Mouse (Mus musculus) c-Kit-positive CD71-positive TER-119-negative erythroid progenitor cells, embryonic 14.5 days (primary cell): Measurements from ENCODE around the gene Mocs1.

Experiments used
- DNase-seq: peaks from one replicate; pipeline ENCODE4 v3.0.0-alpha.2; 2013; ENCODE audit warnings: low read depth

Gene Mocs1

GRCm38 (mm10) chr17:49428239-49428688, at the start of gene Mocs1:
Gene Mocs1 (plus strand): TSS chr17:49428362.
- peak; percentile 90 for DNase-seq

GRCm38 (mm10) chr17:49379645-49380044, 48.5 kb upstream of the Mocs1 start:
- DNase-seq: no peak

- DNase-seq: no peak
Observed at GRCm38 (mm10) chr17:49384217-49384943, 43.8 kb upstream of the Mocs1 start.

- no peak for DNase-seq
Observed at GRCm38 (mm10) chr17:49387741-49388140, 40.4 kb upstream of the Mocs1 start.

- no peak for DNase-seq
Observed at GRCm38 (mm10) chr17:49392751-49393150, 35.4 kb upstream of the Mocs1 start.

- no peak for DNase-seq
Observed at GRCm38 (mm10) chr17:49394836-49395235, 33.3 kb upstream of the Mocs1 start.

- no peak for DNase-seq
Observed at GRCm38 (mm10) chr17:49399605-49400004, 28.6 kb upstream of the Mocs1 start.

- DNase-seq: peak; percentile 40
Observed at GRCm38 (mm10) chr17:49400130-49400529, 28.0 kb upstream of the Mocs1 start.

GRCm38 (mm10) chr17:49403151-49403550, 25.0 kb upstream of the Mocs1 start:
- no peak for DNase-seq

- no peak for DNase-seq
Observed at GRCm38 (mm10) chr17:49405927-49406326, 22.2 kb upstream of the Mocs1 start.

- no peak for DNase-seq
Observed at GRCm38 (mm10) chr17:49412974-49413373, 15.2 kb upstream of the Mocs1 start.

- no peak for DNase-seq
Observed at GRCm38 (mm10) chr17:49413554-49413953, 14.6 kb upstream of the Mocs1 start.

GRCm38 (mm10) chr17:49416228-49416627, 11.9 kb upstream of the Mocs1 start:
- no peak for DNase-seq

- no peak for DNase-seq
Observed at GRCm38 (mm10) chr17:49419813-49420212, 8.3 kb upstream of the Mocs1 start.

GRCm38 (mm10) chr17:49422286-49423066, 5.7 kb upstream of the Mocs1 start:
- DNase-seq: no peak

- no peak for DNase-seq
Observed at GRCm38 (mm10) chr17:49423067-49423325, 5.2 kb upstream of the Mocs1 start.

GRCm38 (mm10) chr17:49423872-49424271, 4.3 kb upstream of the Mocs1 start:
- DNase-seq: no peak

- no peak for DNase-seq
Observed at GRCm38 (mm10) chr17:49427631-49428238, 427 bp upstream of the Mocs1 start.

GRCm38 (mm10) chr17:49428751-49429415, 721 bp downstream of the Mocs1 start:
- DNase-seq: no peak

GRCm38 (mm10) chr17:49429471-49430129, 1.4 kb downstream of the Mocs1 start:
- DNase-seq: no peak

GRCm38 (mm10) chr17:49430136-49430535, 2.0 kb downstream of the Mocs1 start:
- DNase-seq: no peak

- DNase-seq: no peak
Observed at GRCm38 (mm10) chr17:49431176-49431575, 3.0 kb downstream of the Mocs1 start.
